Comparison of ENCODE assay signal across 17 mouse cellular contexts in the genomic region with DNA sequence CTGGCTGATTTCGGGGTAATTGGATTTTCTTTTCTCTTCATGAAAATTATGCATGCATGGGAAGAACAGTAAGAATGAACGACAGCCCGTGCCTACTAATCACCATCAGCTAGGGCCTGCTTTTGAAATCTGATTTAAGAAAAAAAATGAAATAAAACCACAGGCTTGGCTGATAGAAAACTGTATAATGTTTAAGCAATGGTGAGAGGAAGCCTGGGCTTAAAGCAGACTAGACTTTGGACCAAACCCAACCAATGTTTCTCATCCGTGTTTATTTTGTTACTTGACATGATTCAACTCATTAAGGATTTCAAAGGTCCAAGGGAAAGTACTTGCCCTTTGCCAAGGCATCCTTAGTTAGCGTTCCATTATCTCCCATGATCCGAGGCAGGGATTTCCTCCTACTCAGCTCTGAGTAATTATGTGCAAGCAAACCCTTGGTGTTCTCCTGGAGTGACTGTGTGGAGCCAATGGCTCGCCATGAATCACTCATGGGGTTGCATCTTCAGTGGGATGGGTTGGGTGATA.
DNase-seq lines count a peak whose midpoint lies in the region; ATAC-seq and TF ChIP-seq lines count a peak whose summit lies in the region.
"Had no signal": no experiment of that assay in that cellular context is flagged by ENCODE, and none has a peak within 500 bp of the region (broad histone marks: within the 10 kb centered on the region; RNA-seq: fewer than 3 reads in every experiment).

No protein-coding gene starts in this region.

- no peak overlapping the region for H3K9ac ChIP-seq in forebrain, embryonic 14.5 days (ENCODE audit: low read length)
- H3K9ac ChIP-seq in midbrain, embryonic 14.5 days (replicated peaks; ENCODE audit: low read length): no peak overlapping the region
- H3K9ac ChIP-seq in heart, embryonic 12.5 days: no peak overlapping the region
- H3K9ac ChIP-seq: embryonic facial prominence, embryonic 12.5 days; limb, embryonic 12.5 days; neural tube, embryonic 12.5 days had no signal

- H3K4me2 ChIP-seq in forebrain, embryonic 14.5 days (ENCODE audit: low read length): no peak overlapping the region
- no peak overlapping the region for H3K4me2 ChIP-seq in midbrain, embryonic 14.5 days (ENCODE audit: low read length)
- H3K4me2 ChIP-seq in heart, embryonic 12.5 days: no peak overlapping the region
- H3K4me2 ChIP-seq: embryonic facial prominence, embryonic 12.5 days; limb, embryonic 12.5 days; neural tube, embryonic 12.5 days had no signal

- peak; percentile 65 for ATAC-seq in forebrain, embryonic 14.5 days
- peak; percentile 41; the same call in 1 of the 2 replicates for ATAC-seq in midbrain, embryonic 14.5 days (ENCODE audit: low FRiP score, low TSS enrichment)
- ATAC-seq in heart, embryonic 12.5 days (ENCODE audit: insufficient number of reproducible peaks, low FRiP score): no peak
- ATAC-seq: intestine, postnatal 0 days had no signal

- H3K27me3 ChIP-seq in C2C12 (ENCODE audit: control insufficient read depth, insufficient read depth, insufficient read length): no peaks in the 10 kb centered on the region
- H3K27me3 ChIP-seq in forebrain, embryonic 14.5 days (replicated peaks; ENCODE audit: control insufficient read depth, insufficient read depth, low read length): no peaks in the 10 kb centered on the region
- H3K27me3 ChIP-seq in midbrain, embryonic 14.5 days (ENCODE audit: control insufficient read depth, insufficient read depth, low read length): no peaks in the 10 kb centered on the region
- H3K27me3 ChIP-seq in heart, embryonic 12.5 days (replicated peaks): no peaks in the 10 kb centered on the region
- H3K27me3 ChIP-seq: embryonic facial prominence, embryonic 12.5 days; limb, embryonic 12.5 days; neural tube, embryonic 12.5 days had no signal

- H3K27ac ChIP-seq in forebrain, embryonic 14.5 days (ENCODE audit: low read depth, low read length): no peak overlapping the region; the same call in 1 of the 2 replicates
- H3K27ac ChIP-seq in midbrain, embryonic 14.5 days (replicated peaks; ENCODE audit: low read depth, low read length): peak overlapping the region; percentile 39
- no peak overlapping the region for H3K27ac ChIP-seq in heart, embryonic 12.5 days (ENCODE audit: poor library complexity, severe bottlenecking)
- H3K27ac ChIP-seq: embryonic facial prominence, embryonic 12.5 days; limb, embryonic 12.5 days; neural tube, embryonic 12.5 days had no signal

- H3K4me3 ChIP-seq in C2C12 (ENCODE audit: insufficient read depth, poor library complexity, severe bottlenecking): no peak overlapping the region
- no peak overlapping the region for H3K4me3 ChIP-seq in forebrain, embryonic 14.5 days (ENCODE audit: low read depth, low read length)
- no peak overlapping the region for H3K4me3 ChIP-seq in midbrain, embryonic 14.5 days (replicated peaks; ENCODE audit: low read depth, low read length)
- H3K4me3 ChIP-seq in heart, embryonic 12.5 days: no peak overlapping the region
- H3K4me3 ChIP-seq: embryonic facial prominence, embryonic 12.5 days; limb, embryonic 12.5 days; neural tube, embryonic 12.5 days had no signal

- no peaks in the 10 kb centered on the region for H3K79me2 ChIP-seq in C2C12 (ENCODE audit: control insufficient read depth, insufficient read depth)

- 13% methylated on average over 7 of the region's 7 CpGs for WGBS in forebrain, embryonic 14.5 days
- 39% methylated on average over 7 of the region's 7 CpGs for WGBS in midbrain, embryonic 14.5 days
- WGBS in heart, embryonic 12.5 days: 79% methylated on average over 7 of the region's 7 CpGs

- intact Hi-C loops in gastrocnemius, postnatal 14 days (cut with DNase I; ENCODE audit: low total_unique reads): no loop called here

- H3K9me3 ChIP-seq in forebrain, embryonic 14.5 days (replicated peaks; ENCODE audit: control insufficient read depth, low read length): no peaks in the 10 kb centered on the region
- no peaks in the 10 kb centered on the region for H3K9me3 ChIP-seq in midbrain, embryonic 14.5 days (ENCODE audit: control insufficient read depth, low read length)
- no peaks in the 10 kb centered on the region for H3K9me3 ChIP-seq in heart, embryonic 12.5 days (replicated peaks)
- H3K9me3 ChIP-seq: embryonic facial prominence, embryonic 12.5 days; limb, embryonic 12.5 days; neural tube, embryonic 12.5 days had no signal

- H3K79me3 ChIP-seq in C2C12 (ENCODE audit: low read depth): no peaks in the 10 kb centered on the region

- peak; percentile 49 for DNase-seq in kidney, adult 9 months
- DNase-seq in kidney, adult 11 months: no peak
- DNase-seq in forebrain, embryonic 14.5 days (ENCODE audit: low spot score): peak; percentile 75
- peak; percentile 51 for DNase-seq in midbrain, embryonic 14.5 days
- DNase-seq in ovary, postnatal 36 days (ENCODE audit: low spot score): no peak
- DNase-seq in gastrocnemius, postnatal 14 days: no peak
- DNase-seq: adrenal gland, adult 2 months; cerebellum, postnatal 25 days; heart, adult 18-20 months; heart, postnatal 10 days; lung, adult 18-20 months had no signal

- peaks cover 6% of the 10 kb centered on the region for H3K4me1 ChIP-seq in forebrain, embryonic 14.5 days (ENCODE audit: control insufficient read depth, insufficient read depth, low read length)
- H3K4me1 ChIP-seq in midbrain, embryonic 14.5 days (ENCODE audit: control insufficient read depth, insufficient read depth, low read length): peaks cover 9% of the 10 kb centered on the region
- 0 out of 2 replicates have a peak, but pooled peaks cover 5% of the 10 kb centered on the region for H3K4me1 ChIP-seq in heart, embryonic 12.5 days (replicated peaks)
- H3K4me1 ChIP-seq: embryonic facial prominence, embryonic 12.5 days; limb, embryonic 12.5 days; neural tube, embryonic 12.5 days had no signal

- no peaks in the 10 kb centered on the region for H3K36me3 ChIP-seq in C2C12 (ENCODE audit: control insufficient read depth, insufficient read depth)
- H3K36me3 ChIP-seq in forebrain, embryonic 14.5 days (ENCODE audit: control insufficient read depth, insufficient read depth, low read length): no peaks in the 10 kb centered on the region
- H3K36me3 ChIP-seq in midbrain, embryonic 14.5 days (ENCODE audit: control insufficient read depth, insufficient read depth, low read length): no peaks in the 10 kb centered on the region
- no peaks in the 10 kb centered on the region for H3K36me3 ChIP-seq in heart, embryonic 12.5 days
- H3K36me3 ChIP-seq: embryonic facial prominence, embryonic 12.5 days; limb, embryonic 12.5 days; neural tube, embryonic 12.5 days had no signal

- no peak overlapping the region for H3ac ChIP-seq in C2C12 (ENCODE audit: control insufficient read depth, insufficient read length, low read depth)

- TF ChIP-seq CTCF in C2C12 (IDR thresholded peaks at IDR 0.05; ENCODE audit: control insufficient read depth, insufficient read depth, insufficient read length): no peak

TF ChIP-seq in C2C12, 6 proteins besides CTCF, POLR2A, EP300 and RAD21:
- peak; percentile 4 for TF ChIP-seq MYOD1 (IDR thresholded peaks at IDR 0.05; ENCODE audit: control insufficient read depth, insufficient read length, low read depth)
- no peak for TF ChIP-seq MYOG (IDR thresholded peaks at IDR 0.05; ENCODE audit: control insufficient read depth, extremely low read depth, insufficient read length)

Comparison
In these comparisons a context has a peak if more than half of its experiments do, and no peak if none do; other contexts are left out.
1. DNase-seq: peak in kidney, adult 9 months (single experiment), forebrain, embryonic 14.5 days (single experiment) and midbrain, embryonic 14.5 days (single experiment); none in kidney, adult 11 months (single experiment), ovary, postnatal 36 days (single experiment) and gastrocnemius, postnatal 14 days (single experiment).